Mouse (Mus musculus) brown adipose tissue, adult 24 weeks (tissue): ENCODE measurements around the gene Cdr2l. TPM values are rescaled to one million over a fixed set of nuclear protein-coding genes. Genes with fewer than 3 reads are reported as not detected.
A peak's percentile ranks its signal among the peaks of the same experiment; 100 is the strongest.
"Not testable (repeated sequence)": the region's sequence is repeated elsewhere in the genome, so short reads cannot be mapped to it uniquely, and the experiment has no call there.

ENCODE experiments used
- H3K27ac ChIP-seq: fragments of 200-500 bp; replicated peaks from 2 replicates; pipeline ENCODE4 v1.5.1; 2012; ENCODE audit warnings: low read depth, mild to moderate bottlenecking, low read length
- H3K4me1 ChIP-seq: fragments of 200-500 bp; 2 replicates; pipeline ENCODE4 v1.6.1; 2012; ENCODE audit warnings: low read length, mixed read lengths; ENCODE audit not compliant: control insufficient read depth, insufficient read depth, insufficient read length
- H3K4me3 ChIP-seq: fragments of 200-500 bp; 2 replicates; pipeline ENCODE4 v1.5.1; 2012; ENCODE audit warnings: low read depth, mild to moderate bottlenecking, low read length, moderate library complexity; ENCODE audit not compliant: insufficient read depth
- polyA plus RNA-seq: library from polyadenylated mRNA; stranded (reverse); fragments of >200 nt; gene quantifications from 2 replicates; pipeline ENCODE4 v1.2.4, GENCODE M21; 2012; ENCODE audit not compliant: missing spikeins, insufficient read depth, insufficient read length

Cdr2l gene
- polyA plus RNA-seq, 1 experiment, result 1.9 TPM

DNA sequence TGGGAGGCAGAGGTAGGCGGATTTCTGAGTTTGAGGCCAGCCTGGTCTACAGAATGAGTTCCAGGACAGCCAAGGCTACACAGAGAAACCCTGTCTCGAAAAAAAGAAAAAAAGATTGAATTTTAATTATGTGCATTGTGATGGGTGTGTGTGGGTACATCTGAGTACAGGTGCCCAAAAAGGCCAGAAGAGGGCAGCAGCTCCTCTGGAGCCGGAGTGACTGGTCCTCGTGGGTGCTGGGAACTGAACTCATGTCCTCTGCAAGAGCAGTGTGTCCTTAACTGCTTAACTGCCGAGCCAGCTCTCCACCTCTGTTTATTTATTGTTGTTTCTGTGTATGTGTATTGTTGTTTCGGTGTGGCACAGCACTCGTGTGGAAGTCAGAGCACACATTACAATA lies 3.9 kb upstream of the Cdr2l start:
- Histone ChIP-seq H3K4me3 (no peak overlapping the region), H3K27ac (no peak overlapping the region), H3K4me1 (0 out of 2 replicates have a peak, but pooled peaks cover 4% of the 10 kb centered on the region)

DNA sequence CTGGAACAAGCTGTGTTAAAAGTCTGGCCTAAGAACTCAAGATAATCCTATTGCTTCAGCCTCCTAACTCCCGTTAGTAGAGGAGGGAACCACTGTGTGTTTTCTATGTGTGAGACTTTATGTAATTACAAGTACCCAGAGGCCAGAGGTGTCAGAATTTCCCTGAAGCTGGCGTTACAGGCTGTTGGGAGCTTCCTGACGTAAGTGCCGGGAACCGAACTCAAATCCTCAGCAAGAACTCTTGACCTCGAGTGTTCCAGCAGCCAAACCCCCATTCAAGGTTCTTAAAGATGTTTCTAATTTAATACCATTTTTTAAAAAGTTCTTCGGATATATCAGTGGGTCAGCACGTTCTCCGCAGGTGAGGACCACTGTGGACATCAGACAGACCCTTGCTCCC lies 440 bp upstream of the Cdr2l start:
- Histone ChIP-seq H3K4me1 (peaks cover 13% of the 10 kb centered on the region; the same call in 1 of the 2 replicates), H3K27ac (peak overlapping the region; percentile 52), H3K4me3 (peak overlapping the region; percentile 75)

DNA sequence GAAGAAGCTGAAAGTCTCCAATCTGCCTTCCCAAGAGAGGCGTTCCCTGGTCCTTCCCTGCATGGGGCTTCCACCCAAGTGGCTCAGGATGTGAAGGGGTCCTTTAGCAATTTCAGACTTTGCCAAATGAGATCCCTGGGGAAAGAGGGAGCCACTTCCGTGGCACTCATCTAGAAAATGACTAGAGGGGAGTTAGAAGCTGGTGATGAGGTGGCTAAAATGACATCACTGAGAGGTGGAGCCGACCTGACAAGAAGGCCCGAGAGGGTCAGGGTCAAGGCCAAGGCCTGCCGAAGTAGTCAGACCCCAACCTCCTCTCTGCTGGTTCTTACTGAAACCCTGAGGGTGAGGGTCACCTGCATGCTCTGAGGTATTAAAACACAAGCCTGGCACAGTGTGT lies 1.2 kb downstream of the Cdr2l start:
- Histone ChIP-seq H3K4me3 (peak overlapping the region; percentile 75), H3K27ac (no peak overlapping the region; the same call in 1 of the 2 replicates), H3K4me1 (peaks cover 13% of the 10 kb centered on the region; the same call in 1 of the 2 replicates)

- Histone ChIP-seq H3K4me1 (peaks cover 13% of the 10 kb centered on the region; the same call in 1 of the 2 replicates), H3K27ac (no peak overlapping the region; the same call in 1 of the 2 replicates), H3K4me3 (no peak overlapping the region)
Measured at GRCm38 (mm10) chr11:115383701-115384474, 2.2 kb downstream of the Cdr2l start.

DNA sequence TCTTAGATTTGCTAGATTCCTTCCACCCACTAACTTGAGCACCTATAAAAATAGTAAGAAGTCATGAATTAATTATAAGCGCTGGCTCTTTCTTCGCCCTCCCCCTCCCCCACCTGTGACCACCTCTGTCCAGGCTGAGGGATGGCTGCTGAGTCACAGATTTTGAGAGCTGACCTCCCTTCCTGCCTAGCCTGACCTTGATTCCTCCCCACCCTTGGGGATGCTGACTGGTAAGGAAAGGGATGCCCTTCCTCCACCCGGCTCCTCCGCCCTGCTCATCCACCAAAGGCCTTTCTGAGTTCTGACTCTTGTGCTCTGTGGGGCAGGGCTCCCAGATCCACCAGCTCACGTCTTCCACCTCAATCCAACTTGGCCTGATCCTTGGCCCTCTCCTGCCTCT lies 2.9 kb downstream of the Cdr2l start:
- H3K4me1 ChIP-seq, result peaks cover 13% of the 10 kb centered on the region; the same call in 1 of the 2 replicates
- H3K4me3 ChIP-seq, result no peak overlapping the region
- no peak overlapping the region for H3K27ac ChIP-seq

DNA sequence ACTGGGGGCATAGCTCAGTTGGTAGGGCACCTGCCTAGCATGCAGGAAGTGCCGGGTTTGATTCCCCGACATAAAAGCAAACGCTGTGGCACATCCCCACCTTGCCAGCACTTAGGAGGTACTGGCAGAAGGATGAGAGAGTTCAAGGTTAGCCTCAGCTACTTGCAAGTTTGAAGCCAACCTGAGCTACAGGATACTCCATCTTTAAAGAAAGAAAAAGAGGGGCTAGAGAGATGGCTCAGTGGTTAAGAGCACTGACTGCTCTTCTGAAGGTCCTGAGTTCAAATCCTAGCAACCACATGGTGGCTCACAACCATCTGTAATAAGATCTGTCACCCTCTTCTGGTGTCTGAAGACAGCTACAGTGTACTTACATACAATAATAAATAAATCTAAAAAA lies 5.1 kb downstream of the Cdr2l start:
- H3K27ac ChIP-seq, result not testable (repeated sequence)
- peaks cover 13% of the 10 kb centered on the region; the same call in 1 of the 2 replicates for H3K4me1 ChIP-seq

DNA sequence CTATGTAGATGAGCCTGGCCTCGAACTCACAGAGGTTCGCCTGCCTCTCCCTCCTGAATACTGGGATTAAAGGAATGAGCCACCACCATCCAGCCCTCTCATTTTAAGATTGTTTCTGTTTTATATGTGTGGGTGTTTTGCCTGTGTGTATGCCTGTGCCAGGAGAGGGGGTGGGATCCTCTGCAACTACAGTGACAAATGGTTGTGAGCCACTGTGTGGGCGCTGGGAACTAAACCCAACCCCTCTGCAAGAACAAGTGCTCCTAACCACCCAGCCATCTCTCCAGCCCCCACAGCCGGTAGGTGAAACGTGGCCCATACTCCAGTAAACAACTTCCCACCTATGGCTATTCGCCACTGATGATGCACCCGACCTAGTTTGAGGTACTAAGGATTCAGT lies 9.6 kb downstream of the Cdr2l start:
- no peak overlapping the region for H3K4me3 ChIP-seq
- no peaks in the 10 kb centered on the region for H3K4me1 ChIP-seq
- H3K27ac ChIP-seq, result no peak overlapping the region

More for the DNA sequence above, 5.1 kb downstream of the Cdr2l start:
- H3K4me3 ChIP-seq, result not testable (repeated sequence)

DNA sequence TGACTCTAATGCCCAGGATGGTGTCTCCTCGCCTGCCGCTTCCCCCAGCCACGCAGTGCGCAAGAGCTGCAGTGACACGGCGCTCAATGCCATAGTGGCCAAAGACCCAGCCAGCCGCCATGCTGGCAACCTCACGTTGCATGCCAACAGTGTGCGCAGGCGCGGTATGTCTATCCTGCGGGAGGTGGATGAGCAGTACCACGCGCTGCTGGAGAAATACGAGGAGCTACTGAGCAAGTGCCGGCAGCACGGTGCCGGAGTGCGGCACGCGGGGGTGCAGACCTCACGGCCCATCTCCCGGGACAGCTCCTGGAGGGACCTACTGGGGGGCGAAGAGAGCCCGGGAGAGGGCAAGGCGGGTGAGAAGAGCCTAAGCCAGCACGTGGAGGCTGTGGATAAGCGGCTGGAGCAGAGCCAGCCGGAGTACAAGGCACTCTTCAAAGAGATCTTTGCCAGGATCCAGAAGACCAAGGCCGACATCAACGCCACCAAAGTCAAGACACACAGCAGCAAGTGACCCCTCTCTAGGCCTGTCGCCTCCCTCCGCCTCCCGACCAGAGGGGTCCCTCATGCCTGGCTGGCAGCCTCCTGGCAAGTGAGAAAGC lies 12.1 kb downstream of the Cdr2l start:
- H3K4me3 ChIP-seq, result no peak overlapping the region
- H3K27ac ChIP-seq, result no peak overlapping the region
- H3K4me1 ChIP-seq, result peaks cover 2% of the 10 kb centered on the region; the same call in 1 of the 2 replicates

- Histone ChIP-seq H3K4me3 (no peak overlapping the region), H3K4me1 (peaks cover 2% of the 10 kb centered on the region; the same call in 1 of the 2 replicates), H3K27ac (no peak overlapping the region)
Measured at GRCm38 (mm10) chr11:115398085-115398484, 16.4 kb downstream of the Cdr2l start.

- no peak overlapping the region for H3K27ac ChIP-seq
- peaks cover 2% of the 10 kb centered on the region; the same call in 1 of the 2 replicates for H3K4me1 ChIP-seq
- H3K4me3 ChIP-seq, result no peak overlapping the region
Measured at GRCm38 (mm10) chr11:115400126-115400525, 18.4 kb downstream of the Cdr2l start.

DNA sequence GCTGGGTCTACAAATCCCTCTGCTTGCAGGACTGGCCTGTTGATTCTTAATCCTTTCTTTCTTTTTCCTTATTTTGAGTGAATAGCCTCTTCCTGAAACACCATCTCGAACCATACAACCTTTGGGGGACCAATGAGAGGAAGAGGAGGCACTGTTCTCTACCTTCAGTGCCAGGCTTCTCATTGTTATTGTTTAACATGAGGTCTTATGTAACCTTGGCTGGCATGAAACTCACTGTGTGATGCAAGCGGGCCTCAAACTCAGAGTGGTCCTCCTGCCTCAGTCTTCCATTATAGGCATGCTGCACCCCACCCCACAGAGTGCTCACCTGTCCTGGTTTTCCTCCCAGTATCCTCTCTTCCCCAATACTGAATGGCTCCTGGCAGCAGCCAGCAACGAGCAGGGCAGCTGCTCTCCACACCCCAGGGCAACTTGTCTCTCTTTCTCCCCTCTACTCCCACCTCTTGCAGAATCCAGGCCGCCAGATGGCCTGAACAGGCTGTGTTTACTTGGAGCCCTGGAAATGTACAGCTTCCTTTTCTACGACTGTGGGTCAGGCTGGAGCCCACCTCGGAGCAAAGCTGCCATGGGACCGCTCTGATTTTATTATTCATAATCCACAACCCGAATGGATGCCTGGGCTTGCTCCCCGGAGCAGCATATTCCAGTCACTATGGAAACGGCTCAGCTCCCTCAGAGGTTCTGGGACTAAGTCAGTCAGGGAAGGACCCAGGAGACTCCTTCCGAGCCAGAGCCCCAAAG lies 19.1 kb downstream of the Cdr2l start:
- Histone ChIP-seq H3K27ac (no peak overlapping the region), H3K4me1 (peaks cover 2% of the 10 kb centered on the region; the same call in 1 of the 2 replicates), H3K4me3 (no peak overlapping the region)

- Histone ChIP-seq H3K4me3 (peak within 1 kb of the TSS; percentile 77), H3K4me1 (no peaks in the 10 kb centered on the region), H3K27ac (peak within 1 kb of the TSS; percentile 96)
Measured at GRCm38 (mm10) chr11:115403338-115404124, 21.8 kb downstream of the Cdr2l start, which contains the start of gene Mrpl58. TSS of gene Mrpl58 (plus strand) at chr11:115403752.

DNA sequence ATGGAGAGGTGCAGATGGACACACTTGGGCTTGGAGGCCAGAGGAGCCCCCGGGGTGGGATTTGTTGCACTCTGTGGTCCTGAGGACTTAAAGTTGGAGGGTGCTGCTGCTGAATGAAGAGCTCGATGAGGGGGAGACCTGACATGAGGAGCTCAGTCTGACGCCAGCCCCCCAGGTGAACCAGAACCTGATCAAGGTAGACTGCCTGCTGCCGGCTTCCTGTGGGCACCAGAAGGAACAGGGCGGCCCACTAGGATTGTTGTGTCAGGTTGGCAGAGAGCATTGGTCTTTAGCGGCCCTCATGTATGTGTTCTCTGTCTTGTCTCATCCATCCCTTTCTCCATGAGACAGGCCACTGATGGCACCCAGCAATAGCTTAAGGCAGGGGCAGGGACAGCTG lies 24.0 kb downstream of the Cdr2l start:
- H3K4me3 ChIP-seq, result no peak overlapping the region
- no peak overlapping the region for H3K27ac ChIP-seq
- H3K4me1 ChIP-seq, result no peaks in the 10 kb centered on the region

GRCm38 (mm10) chr11:115406858-115407401 lies 25.2 kb downstream of the Cdr2l start:
- Histone ChIP-seq H3K27ac (no peak overlapping the region), H3K4me3 (no peak overlapping the region), H3K4me1 (no peaks in the 10 kb centered on the region)
